Mouse (Mus musculus) thymus, adult 2 months (tissue): ENCODE data around the gene St6galnac4.

Source experiments
- CTCF ChIP-seq: fragments of 200-500 bp; IDR thresholded peaks from 2 replicates; pipeline ENCODE4 v1.5.1; 2012; ENCODE audit warnings: mild to moderate bottlenecking, control low read depth, low read length, moderate library complexity, borderline replicate concordance; ENCODE audit not compliant: control insufficient read depth, poor library complexity, insufficient read depth; ENCODE audit errors: extremely low read depth
- POLR2A ChIP-seq: fragments of 200-500 bp; IDR thresholded peaks from 2 replicates; pipeline ENCODE4 v1.6.1; 2012; ENCODE audit warnings: mild to moderate bottlenecking, low read length, control low read depth, moderate library complexity; ENCODE audit not compliant: control insufficient read depth, poor library complexity, insufficient read depth; ENCODE audit errors: extremely low read depth

DNA sequence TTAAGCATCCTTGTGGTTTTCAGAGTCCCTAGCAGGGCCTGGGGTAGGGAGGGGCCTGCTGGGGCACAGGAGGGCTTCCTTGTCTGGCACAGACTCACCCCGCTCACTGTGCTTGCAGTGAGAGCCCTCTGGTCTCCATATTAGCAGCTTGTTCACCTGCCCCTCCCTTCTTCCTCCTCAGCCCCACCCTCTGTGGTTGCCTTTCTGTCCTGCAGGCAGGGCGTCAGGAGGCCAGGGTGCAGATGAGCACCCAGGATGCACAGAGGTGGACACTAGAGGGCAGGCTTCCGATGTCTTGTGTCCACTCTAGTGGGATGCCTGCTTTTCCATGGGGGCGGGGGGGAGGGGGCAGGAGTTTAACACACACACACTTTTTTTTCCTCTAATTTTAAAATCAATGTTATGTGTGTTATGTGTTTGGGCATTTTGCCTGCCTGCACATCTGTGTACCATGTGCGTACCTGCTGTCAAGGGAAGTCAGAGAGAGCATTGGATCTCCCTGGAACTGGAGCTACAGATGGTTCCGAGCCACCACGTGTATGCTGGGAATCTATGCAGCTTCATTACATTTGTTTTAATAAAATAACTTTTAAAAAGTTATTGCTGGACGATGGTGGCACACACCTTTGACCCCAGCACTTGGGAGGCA lies 14.6 kb downstream of the St6galnac4 start:
- no peak for TF ChIP-seq CTCF
- TF ChIP-seq POLR2A = no peak
